Mouse (Mus musculus): ENCODE measurements around the gene Zcchc24. TPM values are rescaled to one million over a fixed set of nuclear protein-coding genes. Genes with fewer than 3 reads are reported as not detected.

The Zcchc24 gene
- total RNA-seq, 2 experiments from 2014 or later, result 0.92 to 1.2 TPM

GRCm38 (mm10) chr14:25780601-25781000, 11.8 kb upstream of the Zcchc24 start:
- peak; percentile 86 for ATAC-seq (replicated peaks; ENCODE audit: poor library complexity)

- no peak for ATAC-seq (replicated peaks; ENCODE audit: poor library complexity)
Measured at GRCm38 (mm10) chr14:25776294-25776693, 7.5 kb upstream of the Zcchc24 start.

- no peak for ATAC-seq (replicated peaks; ENCODE audit: poor library complexity)
Measured at GRCm38 (mm10) chr14:25774100-25774499, 5.3 kb upstream of the Zcchc24 start.

GRCm38 (mm10) chr14:25773039-25773438, 4.2 kb upstream of the Zcchc24 start:
- ATAC-seq (replicated peaks; ENCODE audit: poor library complexity), result no peak

GRCm38 (mm10) chr14:25769626-25770306, 927 bp upstream of the Zcchc24 start:
- no peak for ATAC-seq (replicated peaks; ENCODE audit: poor library complexity)

GRCm38 (mm10) chr14:25768261-25768893, 462 bp downstream of the Zcchc24 start:
- ATAC-seq (replicated peaks; ENCODE audit: poor library complexity), result peak; percentile 51

- ATAC-seq (replicated peaks; ENCODE audit: poor library complexity), result no peak
Measured at GRCm38 (mm10) chr14:25767725-25768203, 1.1 kb downstream of the Zcchc24 start.

- no peak for ATAC-seq (replicated peaks; ENCODE audit: poor library complexity)
Measured at GRCm38 (mm10) chr14:25766441-25766840, 2.4 kb downstream of the Zcchc24 start.

GRCm38 (mm10) chr14:25765921-25766320, 2.9 kb downstream of the Zcchc24 start:
- no peak for ATAC-seq (replicated peaks; ENCODE audit: poor library complexity)

- no peak for ATAC-seq (replicated peaks; ENCODE audit: poor library complexity)
Measured at GRCm38 (mm10) chr14:25765146-25765545, 3.7 kb downstream of the Zcchc24 start.

- no peak for ATAC-seq (replicated peaks; ENCODE audit: poor library complexity)
Measured at GRCm38 (mm10) chr14:25761184-25761583, 7.7 kb downstream of the Zcchc24 start.

- ATAC-seq (replicated peaks; ENCODE audit: poor library complexity), result no peak
Measured at GRCm38 (mm10) chr14:25759981-25760537, 8.8 kb downstream of the Zcchc24 start.

- no peak for ATAC-seq (replicated peaks; ENCODE audit: poor library complexity)
Measured at GRCm38 (mm10) chr14:25759551-25759950, 9.3 kb downstream of the Zcchc24 start.

- no peak for ATAC-seq (replicated peaks; ENCODE audit: poor library complexity)
Measured at GRCm38 (mm10) chr14:25757917-25758316, 10.9 kb downstream of the Zcchc24 start.

- ATAC-seq (replicated peaks; ENCODE audit: poor library complexity), result no peak
Measured at GRCm38 (mm10) chr14:25756385-25756990, 12.4 kb downstream of the Zcchc24 start.

GRCm38 (mm10) chr14:25755541-25755940, 13.3 kb downstream of the Zcchc24 start:
- ATAC-seq (replicated peaks; ENCODE audit: poor library complexity), result no peak

- peak; percentile 46 for ATAC-seq (replicated peaks; ENCODE audit: poor library complexity)
Measured at GRCm38 (mm10) chr14:25754531-25755484, 14.0 kb downstream of the Zcchc24 start.

GRCm38 (mm10) chr14:25753021-25753420, 15.8 kb downstream of the Zcchc24 start:
- ATAC-seq (replicated peaks; ENCODE audit: poor library complexity), result no peak

- ATAC-seq (replicated peaks; ENCODE audit: poor library complexity), result no peak
Measured at GRCm38 (mm10) chr14:25751067-25751466, 17.8 kb downstream of the Zcchc24 start.

- no peak for ATAC-seq (replicated peaks; ENCODE audit: poor library complexity)
Measured at GRCm38 (mm10) chr14:25750448-25751015, 18.3 kb downstream of the Zcchc24 start.

All from megakaryocyte progenitor cell, adult 5-6 weeks (primary cell).